Mouse (Mus musculus) NIH3T3 (cell line): ENCODE data around the gene Dnajb4.
"Not testable (repeated sequence)": the region's sequence is repeated elsewhere in the genome, so short reads cannot be mapped to it uniquely, and the experiment has no call there.

Source experiments
- DNase-seq: peaks from one replicate; pipeline ENCODE4 v3.0.0-alpha.2; 2012; ENCODE audit warnings: low read depth

The Dnajb4 gene

DNA sequence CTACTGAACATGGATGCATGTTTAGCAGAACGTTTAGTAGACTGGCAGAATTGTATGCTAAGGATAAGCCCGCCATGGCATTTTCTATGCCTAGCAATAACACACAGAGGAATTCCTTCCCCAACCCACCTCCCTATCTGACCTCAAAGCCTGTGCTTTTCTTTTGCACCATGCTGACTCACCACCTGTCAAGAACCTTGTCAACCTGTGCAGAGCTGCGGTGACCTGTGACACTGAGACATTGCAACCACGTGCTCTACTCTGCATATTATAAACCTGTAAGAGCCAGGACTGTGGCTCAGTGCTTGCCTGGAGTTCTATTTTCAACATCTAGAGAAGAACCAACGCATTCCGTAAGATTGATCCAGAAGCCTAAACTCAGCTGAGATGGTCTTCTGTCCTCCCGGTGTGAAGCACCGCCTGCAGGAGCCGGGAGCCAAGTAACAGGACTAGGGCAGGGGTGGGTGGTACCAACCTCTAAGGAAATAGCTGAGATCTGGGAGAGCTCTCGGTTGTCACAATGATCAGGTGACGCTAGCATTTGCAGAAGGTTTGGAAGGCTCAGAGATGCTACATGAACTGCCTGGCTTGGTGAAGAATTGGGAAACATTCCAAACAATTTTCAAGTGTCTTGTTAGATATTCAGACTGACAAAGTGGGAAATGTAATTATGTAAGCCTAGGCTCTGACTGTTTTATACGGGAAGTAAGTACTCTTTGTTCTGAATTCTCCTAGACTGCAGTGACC lies 62.8 kb downstream of the Dnajb4 start:
- no peak for DNase-seq

DNA sequence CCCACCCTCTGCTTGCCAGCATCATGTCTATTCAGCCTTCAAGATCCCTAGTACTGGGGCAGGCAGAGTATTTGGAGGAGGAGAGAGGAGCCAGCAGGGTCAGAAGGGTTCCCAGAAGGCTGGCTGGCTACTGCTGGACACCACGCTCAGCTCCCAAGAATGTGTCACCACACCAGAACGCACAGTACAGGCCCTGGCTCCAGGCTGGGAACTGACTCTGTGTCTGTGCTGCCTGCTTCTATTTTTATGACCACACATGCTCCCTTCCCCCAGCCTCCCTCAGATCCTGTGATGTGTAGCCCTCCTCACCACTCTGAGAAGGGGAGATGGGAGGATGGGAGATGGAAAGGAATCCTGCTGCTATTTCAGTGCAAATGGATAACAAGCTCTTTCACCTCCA lies 64.9 kb downstream of the Dnajb4 start:
- peak; percentile 59 for DNase-seq

GRCm38 (mm10) chr3:152142989-152143695 lies 67.0 kb downstream of the Dnajb4 start:
- DNase-seq = peak; percentile 79

DNA sequence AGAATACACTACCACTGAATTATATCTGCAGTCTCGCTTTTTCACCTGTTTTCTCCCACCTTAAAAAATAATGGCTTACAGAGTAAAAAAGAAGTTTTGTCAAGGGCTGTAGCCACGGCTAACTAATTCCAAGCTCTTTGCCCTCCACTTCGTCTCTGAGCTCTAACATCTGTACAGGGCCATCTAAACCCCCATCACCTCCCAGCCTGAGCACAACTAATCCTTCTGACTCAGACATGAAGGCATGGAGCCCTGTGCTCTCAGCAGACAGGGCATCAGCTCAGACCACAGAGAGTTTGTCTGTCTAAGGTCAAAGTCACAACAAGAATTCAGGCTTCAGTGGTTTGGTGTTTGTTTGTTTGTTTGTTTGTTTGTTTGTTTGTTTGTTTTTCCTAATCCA lies 68.0 kb downstream of the Dnajb4 start:
- peak; percentile 49 for DNase-seq

DNA sequence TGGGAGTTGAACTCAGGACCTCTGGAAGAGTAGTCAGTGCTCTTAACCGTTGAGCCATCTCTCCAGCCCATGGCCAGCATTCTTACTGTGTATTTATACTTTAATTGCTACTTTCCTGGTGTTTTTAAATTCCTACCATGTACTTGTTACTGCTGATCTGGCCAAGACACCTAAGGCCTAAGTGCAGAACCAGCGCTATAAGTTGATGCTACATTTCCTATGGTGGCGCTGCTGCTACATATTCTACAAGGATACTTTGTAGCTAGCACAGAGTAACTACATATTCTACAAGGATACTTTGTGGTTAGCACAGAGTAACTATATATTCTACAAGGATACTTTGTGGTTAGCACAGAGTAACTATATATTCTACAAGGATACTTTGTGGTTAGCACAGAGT lies 70.8 kb downstream of the Dnajb4 start:
- not testable (repeated sequence) for DNase-seq

DNA sequence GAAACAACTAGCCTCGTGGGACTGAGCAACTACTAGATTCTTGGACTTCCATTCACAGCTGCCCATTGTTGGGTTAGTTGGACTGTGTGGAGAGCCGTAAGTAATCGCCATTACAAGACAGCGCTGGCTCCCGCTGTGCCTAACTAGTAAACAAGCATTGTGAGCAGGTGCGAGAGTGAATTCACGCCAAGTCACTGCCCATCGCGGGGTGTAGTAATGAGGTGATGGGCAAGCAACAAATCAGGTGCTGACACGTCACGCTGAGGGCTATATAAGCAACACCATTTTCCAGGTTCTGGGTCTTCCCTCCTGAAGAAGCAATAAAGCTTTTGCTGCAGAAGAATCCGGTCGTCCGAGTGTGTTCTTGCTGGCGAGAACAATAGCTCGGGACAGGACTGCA lies 74.0 kb downstream of the Dnajb4 start:
- DNase-seq = not testable (repeated sequence)

- no peak for DNase-seq
These were observed 76.5 kb downstream of the Dnajb4 start for GRCm38 (mm10) chr3:152133621-152134020.

GRCm38 (mm10) chr3:152130963-152131362 lies 79.1 kb downstream of the Dnajb4 start:
- no peak for DNase-seq

GRCm38 (mm10) chr3:152129426-152129825 lies 80.7 kb downstream of the Dnajb4 start:
- not testable (repeated sequence) for DNase-seq

DNA sequence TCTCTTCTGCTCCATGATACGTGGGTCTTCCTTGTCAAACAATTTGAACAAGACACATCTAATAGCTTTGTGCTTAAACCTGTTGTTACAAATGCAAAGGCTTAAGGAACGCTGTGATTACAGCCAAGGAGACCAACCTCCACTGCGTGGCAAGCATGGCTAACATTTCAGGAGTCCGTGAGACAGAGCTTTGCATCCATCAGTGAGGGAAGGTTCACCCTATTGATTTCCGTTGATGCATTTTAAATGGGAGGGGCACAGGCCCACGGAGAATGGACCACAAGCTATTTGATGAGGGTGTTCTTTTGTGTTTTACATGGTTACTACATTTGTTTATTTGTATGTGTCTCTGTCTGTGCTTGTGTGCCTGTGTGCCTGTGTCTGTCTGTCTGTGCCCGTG lies 81.5 kb downstream of the Dnajb4 start:
- no peak for DNase-seq
